Mouse (Mus musculus): ENCODE results near the gene Tex45. TPM values are rescaled to one million over a fixed set of nuclear protein-coding genes. Genes with fewer than 3 reads are reported as not detected.
A peak's percentile ranks its signal among the peaks of the same experiment; 100 is the strongest.

Tex45 gene
- total RNA-seq, 1 experiment from 2014 or later = not detected

- DNase-seq = peak; percentile 82
Measured at GRCm38 (mm10) chr8:3492901-3493844, 22.5 kb downstream of the Tex45 start, which contains the start of gene Zfp358. Zfp358 (plus strand) TSS chr8:3493138.

DNA sequence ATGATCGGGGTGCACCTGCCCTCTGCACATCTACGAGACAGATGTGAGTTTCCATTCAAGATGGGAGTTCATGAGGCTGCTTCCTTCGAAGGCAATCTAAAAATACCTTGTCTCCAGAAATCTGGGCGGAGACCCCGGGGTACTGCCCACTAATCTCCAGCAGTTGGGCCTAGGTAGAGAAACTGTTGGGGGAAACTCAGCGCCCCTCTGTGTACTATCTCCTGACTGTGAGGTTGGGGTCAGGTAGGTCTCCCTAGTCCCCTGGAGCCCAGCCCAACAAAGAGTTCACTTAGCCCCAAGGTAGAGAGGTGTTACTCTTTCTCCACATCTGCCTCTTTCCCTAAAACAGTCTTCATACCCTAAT, 23.2 kb downstream of the Tex45 start:
- no peak for DNase-seq

DNA sequence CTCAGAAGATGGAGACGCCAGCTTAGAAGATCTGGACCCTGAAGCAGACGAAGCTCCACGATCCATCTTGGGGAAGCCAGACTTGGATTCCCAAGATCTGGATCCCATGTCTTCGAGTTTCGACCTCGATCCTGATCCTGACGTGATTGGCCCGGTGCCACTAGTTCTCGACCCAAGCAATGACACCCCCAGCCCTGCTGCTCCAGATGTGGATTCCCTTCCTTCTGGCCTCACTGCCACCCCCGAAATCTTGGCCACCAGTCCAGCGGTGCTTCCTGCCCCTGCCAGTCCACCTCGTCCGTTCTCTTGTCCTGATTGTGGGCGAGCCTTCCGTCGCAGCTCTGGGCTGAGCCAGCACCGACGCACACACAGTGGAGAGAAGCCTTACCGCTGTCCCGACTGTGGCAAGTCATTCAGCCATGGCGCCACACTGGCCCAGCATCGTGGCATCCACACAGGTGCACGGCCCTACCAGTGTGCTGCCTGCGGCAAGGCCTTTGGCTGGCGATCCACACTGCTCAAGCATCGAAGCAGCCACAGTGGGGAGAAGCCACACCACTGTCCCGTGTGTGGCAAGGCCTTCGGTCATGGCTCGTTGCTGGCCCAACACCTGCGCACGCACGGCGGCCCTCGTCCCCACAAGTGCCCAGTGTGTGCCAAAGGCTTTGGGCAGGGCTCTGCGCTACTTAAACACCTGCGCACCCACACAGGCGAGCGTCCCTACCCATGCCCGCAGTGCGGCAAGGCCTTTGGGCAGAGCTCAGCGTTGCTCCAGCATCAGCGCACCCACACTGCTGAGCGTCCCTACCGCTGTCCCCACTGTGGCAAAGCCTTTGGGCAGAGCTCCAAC, 25.1 kb downstream of the Tex45 start:
- no peak for DNase-seq

DNA sequence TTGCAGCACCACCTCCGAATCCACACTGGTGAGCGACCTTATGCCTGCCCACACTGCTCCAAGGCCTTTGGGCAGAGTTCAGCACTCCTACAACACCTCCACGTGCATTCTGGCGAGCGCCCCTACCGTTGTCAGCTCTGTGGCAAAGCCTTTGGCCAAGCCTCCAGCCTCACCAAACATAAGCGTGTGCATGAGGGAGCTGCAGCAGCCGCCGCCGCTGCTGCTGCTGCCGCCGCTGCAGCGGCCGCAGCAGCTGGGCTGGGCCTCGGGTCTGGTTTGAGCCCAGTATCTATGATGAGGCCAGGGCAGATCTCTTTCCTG, 25.7 kb downstream of the Tex45 start:
- DNase-seq = no peak

- no peak for DNase-seq
Measured at GRCm38 (mm10) chr8:3498583-3498982, 27.9 kb downstream of the Tex45 start.

- DNase-seq = no peak
Measured at GRCm38 (mm10) chr8:3499751-3500150, 29.1 kb downstream of the Tex45 start.

DNA sequence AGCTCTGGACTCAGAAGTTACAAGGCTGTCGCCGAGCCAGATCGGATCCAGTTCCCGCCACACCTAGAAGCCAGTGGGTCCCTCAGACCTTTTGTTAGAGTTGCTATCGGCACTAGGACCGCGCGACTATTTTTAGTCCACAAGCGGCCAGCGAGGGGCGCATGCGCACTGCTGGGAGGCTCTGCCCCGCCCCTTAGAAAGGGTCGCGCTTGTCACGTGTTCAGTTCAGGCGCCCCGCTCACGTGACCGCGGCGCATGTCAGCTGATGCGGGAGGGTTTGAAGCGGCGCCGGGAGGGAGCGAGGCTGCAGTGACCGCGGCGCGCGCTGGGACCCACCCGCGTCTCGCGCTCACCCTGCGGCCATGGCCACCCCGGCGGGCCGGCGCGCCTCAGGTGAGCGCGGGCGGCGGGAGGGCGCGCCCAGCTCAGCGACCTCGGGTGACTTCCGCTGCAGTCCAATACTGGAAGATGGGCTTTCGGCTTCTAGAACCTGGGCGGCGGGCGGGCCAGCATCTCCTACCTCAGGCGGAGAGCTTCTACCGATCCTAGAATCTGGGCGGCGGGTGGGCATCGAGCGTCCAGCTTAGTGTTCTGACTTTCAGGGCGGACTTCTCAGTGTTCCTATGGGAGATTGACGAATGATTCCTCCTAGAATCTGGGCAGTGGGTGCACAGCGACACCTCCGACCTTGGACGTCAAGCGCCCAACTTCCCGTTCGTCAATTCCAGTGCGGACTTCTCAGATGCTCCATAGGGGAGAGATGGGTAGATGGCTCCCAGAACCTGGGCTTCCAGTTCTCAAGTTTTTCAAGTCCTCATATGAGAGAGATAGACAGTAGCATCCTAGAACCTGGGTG, 29.8 kb downstream of the Tex45 start, which contains the start of gene Mcoln1:
Gene Mcoln1, plus strand, starts transcription at position 223 of the 856 bp plus-strand sequence.
- peak; percentile 98 for DNase-seq

DNA sequence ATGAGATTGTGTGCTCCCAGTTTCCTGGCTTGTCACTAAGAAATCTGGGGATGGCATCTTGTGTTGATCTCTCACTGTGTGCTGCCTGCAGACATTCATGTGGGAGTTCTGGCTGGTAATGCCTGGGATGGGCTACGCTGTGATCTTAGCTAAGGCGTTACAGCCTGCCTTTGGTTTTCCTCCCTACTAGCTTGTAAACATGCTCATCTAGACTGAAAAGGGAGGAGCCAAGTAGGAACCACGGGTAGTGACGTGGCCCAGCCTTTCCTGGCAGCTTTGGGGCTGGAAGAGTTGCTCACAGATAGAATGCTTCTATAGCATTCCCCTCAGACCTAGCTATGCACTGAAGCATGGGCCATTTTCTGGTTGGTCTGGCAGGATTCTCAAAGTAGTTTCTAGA, 31.6 kb downstream of the Tex45 start:
- no peak for DNase-seq

DNA sequence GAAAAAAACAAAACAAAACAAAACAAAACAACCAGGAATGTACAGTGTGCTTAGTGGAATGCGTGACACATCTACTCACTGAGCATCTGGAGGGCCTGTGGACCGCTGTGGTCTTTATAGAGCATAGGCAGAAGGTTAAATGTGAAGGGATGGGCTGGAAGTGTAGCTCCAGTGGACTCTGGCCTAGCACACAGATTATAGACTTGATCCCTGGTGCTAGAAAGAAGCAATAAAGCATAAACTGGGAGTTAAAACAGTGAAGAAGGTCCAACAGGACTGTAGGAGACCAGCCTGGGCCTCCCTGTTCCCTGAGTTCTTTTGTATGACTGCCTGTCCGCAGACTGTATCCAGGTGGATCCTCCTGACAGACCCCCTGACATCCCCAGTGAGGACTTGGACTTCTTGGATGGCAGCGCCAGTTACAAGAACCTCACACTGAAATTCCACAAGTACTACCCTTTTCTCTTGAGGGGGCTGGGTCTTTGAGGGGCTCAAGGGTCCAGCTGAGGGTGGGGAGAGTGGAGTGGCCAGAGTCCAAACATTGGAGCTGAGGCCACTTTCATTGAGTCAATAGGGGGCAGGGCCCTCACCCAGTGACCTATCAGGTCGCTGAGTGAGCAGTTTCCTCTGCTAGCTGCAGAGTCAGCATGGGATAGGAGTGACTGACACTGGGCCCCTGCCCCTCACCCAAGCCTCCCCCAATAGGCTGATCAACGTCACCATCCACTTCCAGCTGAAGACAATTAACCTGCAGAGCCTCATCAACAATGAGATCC, 37.5 kb downstream of the Tex45 start:
- DNase-seq = no peak

GRCm38 (mm10) chr8:3514681-3515247, 44.1 kb downstream of the Tex45 start:
- DNase-seq = no peak

DNA sequence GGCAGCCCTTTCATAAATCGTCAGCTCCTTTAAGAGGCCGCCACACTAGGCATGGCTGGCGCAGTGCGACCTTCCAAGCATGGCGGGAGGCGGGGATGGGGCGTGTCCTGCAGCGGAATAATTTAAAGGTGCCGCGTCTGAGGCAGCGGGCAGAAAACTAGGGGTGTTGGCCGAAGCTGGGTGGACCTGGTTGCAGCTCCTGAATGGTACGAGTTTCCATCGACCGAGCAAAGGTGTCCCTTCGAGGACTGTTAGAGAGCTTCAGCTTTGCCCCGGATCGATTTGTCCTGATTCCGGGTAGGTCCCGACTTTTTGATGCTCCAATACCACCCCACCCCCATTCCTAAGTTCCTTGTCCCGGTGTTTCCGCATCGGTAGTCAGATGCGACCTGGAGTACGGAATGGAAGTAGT, 44.6 kb downstream of the Tex45 start, which contains the start of gene Pnpla6:
Gene Pnpla6, plus strand, starts transcription at position 125 of the 412 bp plus-strand sequence.
- peak; percentile 91 for DNase-seq

- DNase-seq = peak; percentile 35
Measured at GRCm38 (mm10) chr8:3515771-3516417, 45.2 kb downstream of the Tex45 start.

DNA sequence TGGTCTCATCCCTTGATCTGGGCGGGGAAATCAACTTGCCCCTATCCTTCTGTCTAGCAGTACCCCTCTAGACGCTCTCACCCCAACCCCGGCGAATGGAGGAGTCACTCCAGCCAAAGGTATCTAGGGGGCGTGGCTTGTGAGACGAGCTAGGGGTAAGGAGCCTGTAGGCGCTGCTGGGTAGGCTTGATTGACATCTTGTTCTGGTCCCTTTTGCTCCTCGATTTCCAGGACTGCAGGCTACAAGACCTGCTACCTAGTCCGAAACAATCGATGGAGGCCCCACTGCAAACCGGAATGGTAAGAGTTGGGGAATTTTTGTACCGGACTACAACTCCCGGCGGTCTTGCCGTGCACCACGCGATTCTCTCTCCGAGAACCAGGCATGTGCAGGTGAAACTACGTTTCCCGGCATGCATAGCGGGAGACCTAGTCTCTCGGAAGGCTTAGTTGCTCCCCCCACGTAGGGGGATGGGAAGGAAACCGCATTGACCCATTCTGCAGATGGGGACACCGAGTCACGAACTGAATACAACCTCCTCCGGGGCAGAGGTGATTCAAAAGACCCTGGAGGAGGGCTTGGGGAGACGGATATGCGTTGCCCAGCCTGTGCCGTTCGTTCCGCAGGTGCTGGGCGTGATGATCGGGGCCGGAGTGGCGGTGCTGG, 45.9 kb downstream of the Tex45 start:
- peak; percentile 90 for DNase-seq

DNA sequence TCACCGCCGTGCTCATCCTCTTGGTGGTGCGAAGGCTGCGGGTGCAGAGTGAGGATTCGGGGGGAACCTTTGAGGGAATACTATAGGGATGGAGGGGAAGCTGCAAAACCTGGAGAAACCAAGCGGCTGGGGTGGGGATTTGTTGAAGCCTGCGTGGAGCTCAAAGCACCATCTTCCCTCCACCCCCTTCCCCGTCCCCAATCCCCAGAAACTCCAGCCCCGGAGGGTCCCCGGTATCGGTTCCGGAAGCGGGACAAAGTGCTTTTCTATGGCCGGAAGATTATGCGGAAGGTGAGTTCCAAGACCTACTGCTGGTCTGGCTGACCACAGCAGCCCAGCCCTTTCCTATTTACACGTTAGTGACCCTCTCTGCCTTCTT, 46.4 kb downstream of the Tex45 start:
- no peak for DNase-seq

GRCm38 (mm10) chr8:3522007-3522697, 51.5 kb downstream of the Tex45 start:
- DNase-seq = no peak

DNA sequence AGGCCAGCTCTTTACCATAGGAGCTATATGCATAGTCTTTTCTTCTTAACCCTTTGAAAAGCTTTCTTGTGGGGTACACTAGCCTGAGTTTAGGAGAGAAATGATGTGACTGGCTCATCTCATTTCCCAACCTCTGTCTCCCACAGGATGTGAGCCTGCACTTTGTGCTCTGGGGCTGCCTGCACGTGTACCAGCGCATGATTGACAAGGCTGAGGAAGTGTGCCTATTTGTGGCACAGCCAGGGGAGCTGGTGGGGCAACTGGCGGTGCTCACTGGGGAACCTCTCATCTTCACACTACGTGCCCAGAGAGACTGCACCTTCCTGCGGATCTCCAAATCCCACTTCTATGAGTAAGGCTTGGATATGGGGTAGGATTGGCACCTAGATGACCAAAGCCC, 60.2 kb downstream of the Tex45 start:
- DNase-seq = no peak

- DNase-seq = no peak
Measured at GRCm38 (mm10) chr8:3531936-3532335, 61.3 kb downstream of the Tex45 start.

- DNase-seq = no peak
Measured at GRCm38 (mm10) chr8:3536053-3536841, 65.6 kb downstream of the Tex45 start.
